ENCODE assay signal across 27 mouse cellular contexts in genomic region chr13:96644168-96644567, GRCm38 (mm10). TPM values are rescaled to one million over a fixed set of nuclear protein-coding genes. Genes with fewer than 3 reads are reported as not detected.
DNase-seq lines count a peak whose midpoint lies in the region; ATAC-seq lines count a peak whose summit lies in the region.
"Had no signal": no experiment of that assay in that cellular context is flagged by ENCODE, and none has a peak within 500 bp of the region (broad histone marks: within the 10 kb centered on the region; RNA-seq: fewer than 3 reads in every experiment).

No protein-coding gene starts in this region.

- peak; percentile 49; the same call in 1 of the 2 replicates for ATAC-seq in forebrain, embryonic 16.5 days
- ATAC-seq in megakaryocyte-erythroid progenitor cell, adult 5-6 weeks (replicated peaks; ENCODE audit: low FRiP score, low TSS enrichment, poor library complexity, severe bottlenecking): peak; percentile 68
- ATAC-seq: intestine, embryonic 16.5 days; liver, postnatal 0 days had no signal

- peak; percentile 16 to 27 for DNase-seq in cerebellum, postnatal 10 days
- DNase-seq in cerebellum, adult 9-11 months: no peak
- no peak for DNase-seq in forebrain, embryonic 10.5 days (ENCODE audit: extremely low spot score, low spot score)
- peak; percentile 36 for DNase-seq in brain, adult 2 months (ENCODE audit: low read depth, low spot score)
- DNase-seq in limb, embryonic 10.5 days (ENCODE audit: low spot score): no peak
- DNase-seq: adrenal gland, adult 8-10 months; cerebellum, adult 18-20 months; cerebellum, postnatal 25 days; gastrocnemius, adult 2 months; gastrocnemius, postnatal 36 days; heart, adult 18-20 months; heart, postnatal 4 days; kidney, adult 8-10 months; liver, postnatal 0 days; lung, postnatal 10 days; thymus, postnatal 4 days had no signal

- 66% methylated on average over 2 of the region's 2 CpGs for WGBS in forebrain, embryonic 16.5 days
- 86% methylated on average over 2 of the region's 2 CpGs for WGBS in forebrain, embryonic 10.5 days
- WGBS in limb, embryonic 10.5 days: 82% methylated on average over 2 of the region's 2 CpGs

- peaks cover 8% of the 10 kb centered on the region; the same call in 1 of the 2 replicates for H3K36me3 ChIP-seq in forebrain, embryonic 16.5 days (ENCODE audit: control insufficient read depth, insufficient read depth)
- H3K36me3 ChIP-seq in forebrain, embryonic 10.5 days (replicated peaks): peaks cover 22% of the 10 kb centered on the region
- H3K36me3 ChIP-seq in limb, embryonic 10.5 days: peaks cover 20% of the 10 kb centered on the region

- H3K9ac ChIP-seq in forebrain, embryonic 16.5 days (replicated peaks; ENCODE audit: low read depth, low read length): no peak overlapping the region
- H3K9ac ChIP-seq: hindbrain, embryonic 13.5 days; limb, embryonic 12.5 days; liver, postnatal 0 days; midbrain, embryonic 12.5 days; neural tube, embryonic 13.5 days had no signal

- H3K9me3 ChIP-seq in forebrain, embryonic 16.5 days (ENCODE audit: control insufficient read depth, low read length): no peaks in the 10 kb centered on the region
- no peaks in the 10 kb centered on the region for H3K9me3 ChIP-seq in forebrain, embryonic 10.5 days
- H3K9me3 ChIP-seq in limb, embryonic 10.5 days (replicated peaks): no peaks in the 10 kb centered on the region
- H3K9me3 ChIP-seq: G1E; hindbrain, embryonic 13.5 days; limb, embryonic 12.5 days; midbrain, embryonic 12.5 days; neural tube, embryonic 13.5 days had no signal

- H3K4me1 ChIP-seq in forebrain, embryonic 16.5 days (replicated peaks; ENCODE audit: control insufficient read depth, insufficient read depth, low read length): no peaks in the 10 kb centered on the region
- peaks cover 3% of the 10 kb centered on the region; the same call in 1 of the 2 replicates for H3K4me1 ChIP-seq in forebrain, embryonic 10.5 days
- 0 out of 2 replicates have a peak, but pooled peaks cover 3% of the 10 kb centered on the region for H3K4me1 ChIP-seq in limb, embryonic 10.5 days
- H3K4me1 ChIP-seq: hindbrain, embryonic 13.5 days; limb, embryonic 12.5 days; midbrain, embryonic 12.5 days; neural tube, embryonic 13.5 days had no signal

- H3K4me2 ChIP-seq in forebrain, embryonic 16.5 days (ENCODE audit: low read length): no peak overlapping the region
- H3K4me2 ChIP-seq: heart, embryonic 11.5 days; hindbrain, embryonic 13.5 days; limb, embryonic 12.5 days; midbrain, embryonic 12.5 days; neural tube, embryonic 13.5 days had no signal

- H3K27me3 ChIP-seq in forebrain, embryonic 16.5 days (replicated peaks; ENCODE audit: control insufficient read depth, insufficient read depth, low read length): no peaks in the 10 kb centered on the region
- H3K27me3 ChIP-seq in forebrain, embryonic 10.5 days (ENCODE audit: poor library complexity, severe bottlenecking): no peaks in the 10 kb centered on the region
- H3K27me3 ChIP-seq in limb, embryonic 10.5 days (ENCODE audit: low read depth, poor library complexity, severe bottlenecking): no peaks in the 10 kb centered on the region
- H3K27me3 ChIP-seq: hindbrain, embryonic 13.5 days; limb, embryonic 12.5 days; midbrain, embryonic 12.5 days; neural tube, embryonic 13.5 days had no signal

- H3K27ac ChIP-seq in forebrain, embryonic 16.5 days (ENCODE audit: low read length): no peak overlapping the region
- no peak overlapping the region for H3K27ac ChIP-seq in forebrain, embryonic 10.5 days
- no peak overlapping the region for H3K27ac ChIP-seq in limb, embryonic 10.5 days
- H3K27ac ChIP-seq: gastrocnemius, adult 2 months; hindbrain, embryonic 13.5 days; kidney, postnatal 0 days; limb, embryonic 12.5 days; macrophage; midbrain, embryonic 12.5 days; neural tube, embryonic 13.5 days had no signal

- H3K4me3 ChIP-seq in forebrain, embryonic 16.5 days (replicated peaks; ENCODE audit: low read length): no peak overlapping the region
- H3K4me3 ChIP-seq in forebrain, embryonic 10.5 days: no peak overlapping the region
- no peak overlapping the region for H3K4me3 ChIP-seq in limb, embryonic 10.5 days
- H3K4me3 ChIP-seq: gastrocnemius, adult 2 months; hindbrain, embryonic 13.5 days; limb, embryonic 12.5 days; midbrain, embryonic 12.5 days; neural tube, embryonic 13.5 days had no signal

RNA-seq across cellular contexts. Expression of gene Hmgcr, which starts 26.6 kb away (rescaled TPM):
- polyA plus RNA-seq in forebrain, embryonic 16.5 days (2015; fragmentation: Nextera tagmentation; extraction: Ambion mirVana): 205 and 222 TPM in 2 replicates
- polyA plus RNA-seq in forebrain, embryonic 10.5 days (2016; fragmentation: Nextera tagmentation; extraction: Ambion mirVana): 156 TPM in 2 replicates
- 28.3 and 49.1 TPM in 2 replicates for total RNA-seq in megakaryocyte-erythroid progenitor cell, adult 5-6 weeks (2014; fragmentation: Nextera tagmentation)
- 27.7 and 34.4 TPM in 2 replicates for total RNA-seq in megakaryocyte-erythroid progenitor cell, adult 5-6 weeks (2017)
- 116 and 133 TPM in 2 replicates for polyA plus RNA-seq in limb, embryonic 10.5 days (2016; fragmentation: Nextera tagmentation; extraction: Ambion mirVana)

Comparison
In these comparisons a context has a peak if more than half of its experiments do, and no peak if none do; other contexts are left out.
1. DNase-seq: peak in cerebellum, postnatal 10 days (2 of 2) and brain, adult 2 months (single experiment); none in cerebellum, adult 9-11 months (single experiment), forebrain, embryonic 10.5 days (single experiment) and limb, embryonic 10.5 days (single experiment).